Mouse (Mus musculus): ENCODE measurements around the gene Nek10.

DNA sequence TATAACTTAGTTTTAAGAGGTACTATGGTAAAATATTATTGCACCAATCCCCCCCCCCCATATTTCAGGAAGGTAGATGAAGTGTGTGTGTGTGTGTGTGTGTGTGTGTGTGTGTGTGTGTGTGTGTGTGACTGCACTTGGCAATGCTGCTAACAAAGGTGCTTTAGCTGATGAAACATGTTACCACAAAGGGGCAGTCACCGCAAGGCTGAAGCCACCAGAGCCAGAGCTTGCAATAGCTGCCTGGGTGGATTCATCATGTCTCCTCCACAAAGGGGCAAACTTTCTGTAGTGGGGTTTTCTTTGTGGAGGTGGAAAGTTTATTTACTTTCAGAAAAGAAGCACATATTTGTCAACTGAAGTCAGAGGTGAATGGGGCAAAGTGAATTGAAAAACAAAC is 67.9 kb downstream of the Nek10 start:
- no peak for TF ChIP-seq CTCF (IDR thresholded peaks at IDR 0.05; ENCODE audit: extremely low read depth, insufficient read depth, insufficient read length, insufficient replicate concordance)
- no peak for TF ChIP-seq POLR2A (IDR thresholded peaks at IDR 0.05; ENCODE audit: low read depth, low read length)
